Mouse (Mus musculus): ENCODE data around the gene Qrich2. TPM values are rescaled to one million over a fixed set of nuclear protein-coding genes. Genes with fewer than 3 reads are reported as not detected.
"Not testable (repeated sequence)": the region's sequence is repeated elsewhere in the genome, so short reads cannot be mapped to it uniquely, and the experiment has no call there.

The Qrich2 gene
- polyA plus RNA-seq, 1 experiment from 2014 or later = not detected

DNA sequence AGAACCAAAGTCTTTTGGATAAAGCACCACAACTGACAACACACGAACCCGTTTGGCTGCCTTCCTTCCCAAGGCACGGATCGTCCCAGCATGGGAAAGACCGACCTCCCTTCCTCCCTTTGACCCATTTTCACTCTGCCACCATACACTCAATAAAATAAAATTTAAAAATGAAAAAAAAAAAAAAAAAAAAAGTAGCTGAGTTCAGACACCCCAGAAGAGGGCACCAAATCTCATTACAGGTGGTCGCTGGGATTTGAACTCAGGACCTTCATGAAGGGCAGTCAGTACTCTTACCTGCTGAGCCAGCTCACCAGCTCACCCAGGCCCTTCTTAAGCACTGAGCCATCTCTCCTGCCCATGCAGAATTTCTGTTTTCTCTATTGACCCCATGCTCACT is 33.0 kb upstream of the Qrich2 start:
- H3K9ac ChIP-seq = no peak overlapping the region
- H3K27me3 ChIP-seq = no peaks in the 10 kb centered on the region
- peak overlapping the region; percentile 68 for H3K4me2 ChIP-seq
- H3K4me3 ChIP-seq = peak overlapping the region; percentile 37; the same call in 1 of the 2 replicates
- WGBS = 43% methylated on average over 6 of the region's 6 CpGs
- no peaks in the 10 kb centered on the region for H3K36me3 ChIP-seq
- no peak overlapping the region for H3K27ac ChIP-seq
- no peak for ATAC-seq (ENCODE audit: borderline replicate concordance, extremely low read depth, low FRiP score, low TSS enrichment)
- no peaks in the 10 kb centered on the region for H3K9me3 ChIP-seq
- peaks cover 15% of the 10 kb centered on the region; the same call in 1 of the 2 replicates for H3K4me1 ChIP-seq

DNA sequence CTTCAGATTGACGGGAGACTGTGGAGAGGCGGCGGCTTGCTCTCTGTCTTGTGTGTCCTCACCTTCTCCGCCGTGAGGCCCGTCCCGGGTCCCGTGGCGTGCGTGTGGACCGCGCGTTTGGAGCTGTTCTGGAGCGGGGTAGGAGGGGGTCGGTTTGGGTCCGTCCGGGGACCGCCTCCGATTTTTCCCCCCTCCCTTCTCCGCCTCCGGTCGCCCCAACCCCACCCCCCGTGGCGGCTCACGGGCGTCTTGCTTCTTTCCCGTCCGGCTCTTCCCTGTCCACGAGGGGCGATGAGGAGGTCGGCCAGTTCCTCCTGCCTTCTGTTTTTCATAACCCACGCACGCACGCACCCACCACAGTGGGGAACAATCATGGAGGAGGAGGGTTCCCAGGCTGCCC is 32.6 kb upstream of the Qrich2 start:
- peak overlapping the region; percentile 41 for H3K9ac ChIP-seq
- WGBS = 21% methylated on average over 34 of the region's 34 CpGs
- ATAC-seq (ENCODE audit: borderline replicate concordance, extremely low read depth, low FRiP score, low TSS enrichment) = 0 out of 2 replicates have a peak, but pooled peaks have one; percentile 6

DNA sequence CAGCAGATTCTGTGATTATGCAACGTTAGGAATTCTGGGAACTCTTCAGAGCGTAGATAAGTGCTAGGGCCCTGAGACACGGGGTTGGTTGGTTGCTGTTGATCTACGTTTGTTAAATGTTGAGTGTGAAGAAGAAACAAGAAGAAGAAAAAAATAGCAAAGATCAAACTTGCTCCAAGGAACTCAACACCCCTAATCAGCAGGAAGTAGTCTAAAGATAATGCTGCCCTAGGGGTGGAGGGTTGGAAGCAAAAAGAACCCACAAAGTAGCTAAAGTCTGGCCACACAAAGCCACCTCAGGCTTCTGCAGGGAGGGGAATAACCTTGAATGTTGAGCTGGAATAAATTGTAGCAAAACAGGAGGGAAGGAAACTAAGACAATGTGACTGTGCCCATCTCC is 31.3 kb upstream of the Qrich2 start:
- 62% methylated on average over 4 of the region's 4 CpGs for WGBS
- no peaks in the 10 kb centered on the region for H3K27me3 ChIP-seq
- no peak for ATAC-seq (ENCODE audit: borderline replicate concordance, extremely low read depth, low FRiP score, low TSS enrichment)
- peaks cover 22% of the 10 kb centered on the region; the same call in 1 of the 2 replicates for H3K4me1 ChIP-seq
- H3K27ac ChIP-seq = no peak overlapping the region
- no peaks in the 10 kb centered on the region for H3K9me3 ChIP-seq
- no peak overlapping the region for H3K4me3 ChIP-seq
- H3K4me2 ChIP-seq = no peak overlapping the region
- no peaks in the 10 kb centered on the region for H3K36me3 ChIP-seq
- H3K9ac ChIP-seq = no peak overlapping the region

More for the DNA sequence above, 32.6 kb upstream of the Qrich2 start:
- H3K4me1 ChIP-seq = peaks cover 19% of the 10 kb centered on the region; the same call in 1 of the 2 replicates
- no peaks in the 10 kb centered on the region for H3K27me3 ChIP-seq
- H3K27ac ChIP-seq = no peak overlapping the region
- H3K4me2 ChIP-seq = peak overlapping the region; percentile 68
- peak overlapping the region; percentile 37 for H3K4me3 ChIP-seq
- H3K36me3 ChIP-seq = no peaks in the 10 kb centered on the region
- no peaks in the 10 kb centered on the region for H3K9me3 ChIP-seq

DNA sequence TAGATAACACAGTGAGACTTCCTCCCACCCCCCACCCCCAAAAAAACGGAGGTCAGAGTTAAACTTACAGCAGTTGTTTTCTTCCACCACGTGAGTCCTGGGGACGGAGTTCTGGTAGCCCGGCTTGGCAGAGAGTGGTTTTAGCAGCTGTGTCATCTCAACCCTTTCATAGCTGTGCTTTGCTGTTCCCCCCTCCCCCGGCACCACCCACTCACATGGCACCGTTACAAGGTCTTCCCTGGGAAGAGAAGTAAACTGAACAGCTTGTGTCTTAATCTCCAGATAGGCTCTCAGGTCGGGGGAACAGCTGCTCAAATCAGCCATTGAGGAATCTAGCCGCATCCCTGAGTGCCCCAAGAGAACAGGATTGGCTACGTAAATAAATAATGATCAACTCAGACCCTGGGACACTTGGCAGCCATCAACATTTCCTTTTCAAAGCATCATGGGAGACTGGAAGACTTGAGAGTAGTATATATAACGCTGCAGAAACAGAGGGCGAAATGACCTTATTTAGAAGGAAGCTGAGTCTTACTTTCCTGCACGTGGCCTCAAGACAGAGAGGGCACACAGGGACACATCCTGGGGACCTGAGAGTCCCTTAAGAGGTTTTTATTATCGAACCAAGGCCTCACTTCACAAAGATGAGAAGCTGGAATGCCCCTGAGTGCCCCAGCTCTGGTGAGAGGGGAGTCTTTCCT is 28.6 kb upstream of the Qrich2 start:
- Histone ChIP-seq H3K36me3 (no peaks in the 10 kb centered on the region), H3K4me2 (no peak overlapping the region), H3K4me1 (peaks cover 20% of the 10 kb centered on the region; the same call in 1 of the 2 replicates), H3K27me3 (no peaks in the 10 kb centered on the region), H3K27ac (peak overlapping the region; percentile 84), H3K9me3 (no peaks in the 10 kb centered on the region), H3K9ac (no peak overlapping the region), H3K4me3 (no peak overlapping the region)
- peak; percentile 68 for ATAC-seq (ENCODE audit: borderline replicate concordance, extremely low read depth, low FRiP score, low TSS enrichment)
- 25% methylated on average over 13 of the region's 13 CpGs for WGBS

DNA sequence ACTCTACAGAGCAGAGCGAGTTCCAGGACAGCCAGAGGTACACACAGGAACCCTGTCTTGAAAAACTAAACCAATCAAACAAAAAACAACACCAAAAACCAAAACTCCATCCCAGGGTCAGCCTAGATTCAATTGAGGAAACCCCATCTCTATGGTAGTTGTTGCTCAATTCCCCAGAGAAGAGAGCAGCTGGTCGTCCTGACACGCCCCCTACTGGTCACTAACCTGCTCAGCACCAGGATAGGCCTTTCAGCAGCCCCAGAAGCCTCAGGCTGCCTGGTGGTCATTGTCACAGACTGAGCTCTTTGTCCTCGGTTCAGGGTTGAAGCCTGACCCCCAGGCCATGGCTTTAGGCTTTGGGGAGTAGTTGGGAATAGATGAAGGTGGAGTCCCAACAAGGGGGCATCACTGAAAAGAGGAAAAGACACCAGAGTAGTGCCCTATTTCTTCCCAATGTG is 27.8 kb upstream of the Qrich2 start, which contains the start of gene Prpsap1:
Gene Prpsap1 (minus strand): TSS at position 408 of the 458 bp plus-strand sequence.
- H3K4me2 ChIP-seq = no peak within 1 kb of the TSS
- no peak within 1 kb of the TSS for H3K4me3 ChIP-seq
- 15% methylated on average over 4 of the region's 4 CpGs for WGBS
- no peaks in the 10 kb centered on the region for H3K36me3 ChIP-seq
- H3K27me3 ChIP-seq = no peaks in the 10 kb centered on the region
- H3K4me1 ChIP-seq = peaks cover 26% of the 10 kb centered on the region
- H3K27ac ChIP-seq = peak within 1 kb of the TSS; percentile 84
- H3K9me3 ChIP-seq = no peaks in the 10 kb centered on the region
- H3K9ac ChIP-seq = no peak within 1 kb of the TSS
- no peak for ATAC-seq (ENCODE audit: borderline replicate concordance, extremely low read depth, low FRiP score, low TSS enrichment)

DNA sequence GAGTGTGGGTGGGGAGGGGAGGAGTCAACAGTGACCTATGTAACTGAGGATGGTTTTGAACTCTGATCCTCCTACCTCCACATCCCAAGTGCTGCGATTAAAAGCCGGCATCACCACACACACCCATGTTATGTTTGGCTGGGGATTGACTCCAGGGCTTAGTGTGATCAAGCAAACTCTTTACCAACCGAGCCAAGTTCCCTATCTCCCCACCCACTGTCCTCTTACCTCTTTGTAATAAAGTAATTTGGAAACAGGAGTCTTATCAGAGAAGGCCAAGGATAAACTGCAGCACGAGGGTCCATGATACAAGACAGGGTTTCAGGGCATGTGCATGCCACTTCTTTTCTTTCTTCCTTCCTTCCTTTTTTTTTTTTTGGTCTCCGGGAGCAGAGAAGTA is 27.1 kb upstream of the Qrich2 start:
- H3K4me2 ChIP-seq = no peak overlapping the region
- no peaks in the 10 kb centered on the region; the same call in 1 of the 2 replicates for H3K9me3 ChIP-seq
- H3K36me3 ChIP-seq = no peaks in the 10 kb centered on the region
- no peaks in the 10 kb centered on the region for H3K27me3 ChIP-seq
- no peak overlapping the region for H3K9ac ChIP-seq
- 69% methylated on average over 5 of the region's 5 CpGs for WGBS
- H3K27ac ChIP-seq = 0 out of 2 replicates have a peak overlapping the region, but pooled peaks have one; percentile 84
- no peak overlapping the region for H3K4me3 ChIP-seq
- peaks cover 24% of the 10 kb centered on the region for H3K4me1 ChIP-seq
- no peak for ATAC-seq (ENCODE audit: borderline replicate concordance, extremely low read depth, low FRiP score, low TSS enrichment)

DNA sequence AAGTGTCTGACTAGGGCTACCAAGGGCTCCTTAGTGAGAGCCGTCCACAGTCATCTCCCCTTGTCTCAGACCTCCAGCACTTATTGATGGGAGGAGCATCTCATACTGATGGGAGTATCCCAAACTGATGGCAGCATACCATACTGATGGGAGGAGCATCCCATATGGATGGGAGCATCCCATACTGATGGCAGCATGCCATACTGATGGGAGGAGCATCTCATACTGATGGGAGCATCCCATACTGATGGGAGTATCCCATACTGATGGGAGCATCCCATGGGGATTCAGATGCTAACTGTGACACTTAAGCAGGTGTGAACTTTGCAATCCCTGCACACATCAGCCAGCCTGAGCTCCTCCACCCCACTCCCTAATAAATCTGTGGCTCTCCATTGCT is 26.5 kb upstream of the Qrich2 start:
- H3K4me3 ChIP-seq; H3K4me2 ChIP-seq; H3K36me3 ChIP-seq; H3K9ac ChIP-seq; H3K9me3 ChIP-seq; H3K27ac ChIP-seq; H3K27me3 ChIP-seq; ATAC-seq (ENCODE audit: borderline replicate concordance, extremely low read depth, low FRiP score, low TSS enrichment): not testable (repeated sequence)
- WGBS = 78% methylated on average over 1 of the region's 1 CpGs
- peaks cover 24% of the 10 kb centered on the region for H3K4me1 ChIP-seq

DNA sequence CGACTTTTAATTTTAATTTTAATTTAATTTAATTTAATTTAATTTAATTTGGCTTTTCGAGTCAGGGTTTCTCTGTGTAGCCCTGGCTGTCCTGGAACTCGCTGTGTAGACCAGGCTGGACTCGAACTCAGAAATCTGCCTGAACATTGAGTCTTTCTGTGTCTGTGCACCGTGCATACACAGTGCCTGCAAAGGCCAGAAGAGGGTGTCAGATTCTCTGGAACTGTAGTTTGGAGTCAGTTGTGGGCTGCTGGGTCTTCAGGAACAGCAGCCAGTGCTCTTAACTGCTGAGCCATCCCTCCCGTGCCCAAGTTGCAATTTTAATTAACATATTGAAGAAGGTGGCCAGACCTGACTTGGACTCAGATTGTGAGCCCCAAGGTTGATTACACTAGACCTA is 25.3 kb upstream of the Qrich2 start:
- WGBS = 65% methylated on average over 6 of the region's 6 CpGs
- no peaks in the 10 kb centered on the region; the same call in 1 of the 2 replicates for H3K9me3 ChIP-seq
- no peak overlapping the region for H3K9ac ChIP-seq
- peaks cover 17% of the 10 kb centered on the region for H3K36me3 ChIP-seq
- H3K4me1 ChIP-seq = peaks cover 24% of the 10 kb centered on the region
- H3K4me3 ChIP-seq = no peak overlapping the region
- ATAC-seq (ENCODE audit: borderline replicate concordance, extremely low read depth, low FRiP score, low TSS enrichment) = no peak
- H3K27me3 ChIP-seq = no peaks in the 10 kb centered on the region
- peak overlapping the region; percentile 95 for H3K27ac ChIP-seq
- peak overlapping the region; percentile 72; the same call in 1 of the 2 replicates for H3K4me2 ChIP-seq

DNA sequence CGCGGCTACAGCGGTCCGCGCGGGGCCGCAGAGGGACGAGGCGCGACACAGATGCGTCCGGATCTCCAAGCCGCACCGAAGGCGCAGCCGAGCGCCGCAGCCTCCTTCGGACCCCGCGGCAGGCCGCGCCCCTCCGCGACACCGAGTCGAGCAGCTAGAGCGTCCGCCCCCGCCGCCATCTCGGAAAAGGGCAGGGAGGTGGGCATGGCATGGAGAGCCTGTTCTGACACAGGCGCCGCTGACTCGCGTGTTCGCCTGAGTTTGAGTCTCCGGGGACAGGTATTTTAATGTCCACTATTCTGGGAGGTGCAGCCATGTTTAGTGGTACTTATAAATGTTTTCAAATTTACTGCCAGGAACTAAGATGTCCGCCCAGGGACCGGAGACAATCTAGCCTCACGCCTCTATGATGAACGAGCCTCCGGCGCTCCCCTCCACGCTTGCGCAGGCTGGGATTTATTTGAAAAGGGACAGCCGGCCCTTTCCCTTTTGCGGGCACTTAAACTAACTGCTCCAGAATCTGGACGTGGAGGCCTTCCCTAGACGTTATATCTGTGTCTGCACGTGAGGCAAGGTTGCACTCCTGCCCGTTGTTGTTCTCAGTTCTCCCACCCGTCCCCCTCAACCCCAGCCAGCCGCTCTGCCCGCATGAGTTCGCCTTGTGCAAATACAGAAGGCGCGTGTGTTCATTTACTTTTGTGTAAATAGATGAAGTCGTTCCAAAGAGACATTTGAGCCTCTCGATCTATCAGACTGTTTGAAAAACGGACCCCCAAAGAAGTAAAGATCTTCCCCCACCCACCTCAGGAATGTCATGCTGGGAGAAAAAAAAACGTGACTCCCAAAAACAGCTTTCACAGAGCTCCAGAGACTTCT is 24.4 kb upstream of the Qrich2 start:
- peak; percentile 87 for ATAC-seq (ENCODE audit: borderline replicate concordance, extremely low read depth, low FRiP score, low TSS enrichment)
- H3K4me2 ChIP-seq = peak overlapping the region; percentile 72
- H3K4me3 ChIP-seq = peak overlapping the region; percentile 99
- no peaks in the 10 kb centered on the region; the same call in 1 of the 2 replicates for H3K9me3 ChIP-seq
- peak overlapping the region; percentile 99 for H3K9ac ChIP-seq
- H3K27ac ChIP-seq = peak overlapping the region; percentile 95
- H3K36me3 ChIP-seq = peaks cover 26% of the 10 kb centered on the region
- under 1% methylated on average over 60 of the region's 62 CpGs for WGBS
- H3K27me3 ChIP-seq = no peaks in the 10 kb centered on the region
- H3K4me1 ChIP-seq = peaks cover 24% of the 10 kb centered on the region

DNA sequence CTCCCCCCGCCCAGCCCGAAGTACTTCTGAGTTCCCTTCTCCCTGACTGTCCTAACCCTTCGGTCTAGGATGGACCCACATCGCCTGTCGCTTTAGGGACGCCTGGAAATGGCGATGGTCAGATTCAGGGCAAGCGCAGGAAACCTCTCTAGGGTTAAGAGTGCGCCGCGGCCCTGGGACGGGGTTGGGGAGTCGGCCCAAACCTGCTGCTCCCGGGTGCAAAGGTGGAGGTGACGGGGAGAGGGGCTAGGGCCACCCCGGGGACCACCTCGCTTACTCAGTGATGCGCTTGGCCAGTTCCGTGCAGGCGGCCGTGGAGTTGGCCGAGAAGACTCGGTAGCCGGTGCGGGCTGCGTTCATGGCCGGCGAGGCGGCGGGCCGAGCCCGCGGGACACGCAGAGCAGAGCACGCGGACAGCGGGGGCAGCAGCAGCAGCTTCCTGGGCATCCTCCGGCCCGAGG is 23.8 kb upstream of the Qrich2 start:
- H3K4me2 ChIP-seq = peak overlapping the region; percentile 72
- peak overlapping the region; percentile 95 for H3K27ac ChIP-seq
- ATAC-seq (ENCODE audit: borderline replicate concordance, extremely low read depth, low FRiP score, low TSS enrichment) = peak; percentile 28
- H3K4me1 ChIP-seq = peaks cover 24% of the 10 kb centered on the region
- H3K36me3 ChIP-seq = peaks cover 33% of the 10 kb centered on the region
- H3K4me3 ChIP-seq = peak overlapping the region; percentile 99
- no peaks in the 10 kb centered on the region for H3K27me3 ChIP-seq
- H3K9ac ChIP-seq = peak overlapping the region; percentile 99
- no peaks in the 10 kb centered on the region; the same call in 1 of the 2 replicates for H3K9me3 ChIP-seq
- WGBS = under 1% methylated on average over 39 of the region's 39 CpGs

DNA sequence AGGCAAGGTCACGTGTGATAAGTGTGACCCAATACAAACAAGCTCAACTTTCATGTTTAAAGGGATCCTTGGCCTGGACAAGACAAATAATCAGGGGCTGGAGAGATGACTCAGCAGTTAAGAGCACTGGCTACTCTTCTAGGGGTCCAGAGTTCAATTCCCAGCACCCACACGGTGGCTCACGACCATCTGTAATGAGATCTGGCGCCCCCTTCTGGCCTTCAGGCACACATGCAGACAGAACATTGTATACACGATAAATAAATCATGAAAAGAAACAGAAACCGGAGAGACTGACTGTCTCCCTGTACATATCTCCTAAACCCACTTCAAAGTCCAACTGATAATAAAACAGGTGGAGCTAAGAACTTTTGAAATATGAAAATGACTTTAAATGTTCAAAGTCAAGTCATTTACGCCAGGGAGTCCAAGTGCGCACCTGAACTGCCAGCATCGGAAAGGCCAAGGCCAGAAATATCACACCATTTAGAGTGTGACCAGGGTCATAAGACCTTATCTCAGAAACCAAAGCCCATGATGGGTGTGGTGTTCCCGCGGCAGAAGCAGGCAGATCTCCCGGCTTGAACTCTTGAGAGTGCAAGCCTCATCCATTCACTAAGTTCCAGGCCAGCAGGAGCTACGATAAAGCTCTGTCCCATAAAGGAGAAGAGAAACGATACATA is 22.8 kb upstream of the Qrich2 start:
- no peaks in the 10 kb centered on the region; the same call in 1 of the 2 replicates for H3K9me3 ChIP-seq
- H3K4me1 ChIP-seq = peaks cover 18% of the 10 kb centered on the region
- peak overlapping the region; percentile 99 for H3K4me3 ChIP-seq
- peak overlapping the region; percentile 99 for H3K9ac ChIP-seq
- H3K27ac ChIP-seq = peak overlapping the region; percentile 95; the same call in 1 of the 2 replicates
- no peak for ATAC-seq (ENCODE audit: borderline replicate concordance, extremely low read depth, low FRiP score, low TSS enrichment)
- H3K27me3 ChIP-seq = no peaks in the 10 kb centered on the region
- peaks cover 40% of the 10 kb centered on the region for H3K36me3 ChIP-seq
- peak overlapping the region; percentile 72 for H3K4me2 ChIP-seq
- 72% methylated on average over 14 of the region's 14 CpGs for WGBS

Measured in lung, embryonic 15.5 days (tissue).